Mouse (Mus musculus) stomach, embryonic 16.5 days (tissue): Measurements from ENCODE around the gene Gjb3. TPM values are rescaled to one million over a fixed set of nuclear protein-coding genes. Genes with fewer than 3 reads are reported as not detected.

Source experiments
- ATAC-seq: fragments of 200-750 bp; cut with Nextera tagmentation; 2 replicates; pipeline ENCODE4 v1.8.0; 2017; ENCODE audit warnings: moderate number of reproducible peaks, moderate TSS enrichment; ENCODE audit not compliant: insufficient read depth, low FRiP score
- H3K27ac ChIP-seq: fragments of 300-500 bp; sonication (generic); 2 replicates; pipeline ENCODE4 v1.5.1; 2014; ENCODE audit warnings: low read length
- H3K27me3 ChIP-seq: fragments of 300-500 bp; sonication (generic); 2 replicates; pipeline ENCODE4 v1.6.1; 2014; ENCODE audit warnings: low read length, control low read depth, mixed read lengths; ENCODE audit not compliant: control insufficient read depth, insufficient read depth
- H3K36me3 ChIP-seq: fragments of 300-500 bp; sonication (generic); 2 replicates; pipeline ENCODE4 v1.6.1; 2014; ENCODE audit warnings: low read length; ENCODE audit not compliant: control insufficient read depth, insufficient read depth
- H3K4me1 ChIP-seq: fragments of 300-500 bp; sonication (generic); 2 replicates; pipeline ENCODE4 v1.6.1; 2014; ENCODE audit warnings: low read length, control low read depth, mixed read lengths; ENCODE audit not compliant: control insufficient read depth, insufficient read depth
- H3K4me2 ChIP-seq: fragments of 300-500 bp; sonication (generic); 2 replicates; pipeline ENCODE4 v1.6.1; 2014; ENCODE audit warnings: low read depth, low read length, mixed read lengths
- H3K4me3 ChIP-seq: fragments of 300-500 bp; sonication (generic); replicated peaks from 2 replicates; pipeline ENCODE4 v1.5.1; 2014; ENCODE audit warnings: mild to moderate bottlenecking, low read length
- H3K9ac ChIP-seq: fragments of 300-500 bp; sonication (generic); 2 replicates; pipeline ENCODE4 v1.6.1; 2014; ENCODE audit warnings: low read length
- H3K9me3 ChIP-seq: fragments of 300-500 bp; sonication (generic); replicated peaks from 2 replicates; pipeline ENCODE4 v1.6.1; 2016; ENCODE audit warnings: low read length, control low read depth; ENCODE audit not compliant: control insufficient read depth
- WGBS: fragments of 180-500 bp; shearing (Covaris S2); extraction: QIAGEN DNeasy Blood & Tissue Kit; methylation state at CpG from one replicate; pipeline ENCODE4 v1.1.7; 2014; 5-methylcytosine and 5-hydroxymethylcytosine counted together
- polyA plus RNA-seq: library from polyadenylated mRNA; unstranded; fragments of >200 nt; fragmentation: Nextera tagmentation; extraction: Ambion mirVana; gene quantifications from 2 replicates; pipeline ENCODE4 v1.2.1, GENCODE M21; 2015

Gjb3 gene
- polyA plus RNA-seq, 1 experiment from 2014 or later = 7.0 TPM

GRCm38 (mm10) chr4:127314585-127314984, 16.1 kb downstream of the Gjb3 start:
- H3K9me3 ChIP-seq = no peaks in the 10 kb centered on the region
- H3K27ac ChIP-seq = no peak overlapping the region
- H3K4me2 ChIP-seq = no peak overlapping the region
- H3K4me3 ChIP-seq = no peak overlapping the region
- H3K9ac ChIP-seq = no peak overlapping the region
- 52% methylated on average over 9 of the region's 9 CpGs for whole genome bisulfite sequencing
- ATAC-seq = no peak
- H3K4me1 ChIP-seq = no peaks in the 10 kb centered on the region
- H3K36me3 ChIP-seq = no peaks in the 10 kb centered on the region
- peaks cover 12% of the 10 kb centered on the region for H3K27me3 ChIP-seq

- Histone ChIP-seq H3K9me3 (no peaks in the 10 kb centered on the region), H3K4me3 (peak within 1 kb of the TSS; percentile 46), H3K4me1 (no peaks in the 10 kb centered on the region), H3K27me3 (peaks cover 12% of the 10 kb centered on the region), H3K4me2 (peak within 1 kb of the TSS; percentile 86), H3K9ac (peak within 1 kb of the TSS; percentile 68), H3K36me3 (no peaks in the 10 kb centered on the region), H3K27ac (no peak within 1 kb of the TSS)
- WGBS = under 1% methylated on average over 25 of the region's 25 CpGs
- peak; percentile 80; the same call in 1 of the 2 replicates for ATAC-seq
These were observed 16.8 kb downstream of the Gjb3 start, which contains the start of gene Gja4 for GRCm38 (mm10) chr4:127313861-127314260. TSS of gene Gja4 (minus strand) at chr4:127314039.

- Histone ChIP-seq H3K9ac (no peak overlapping the region), H3K4me2 (no peak overlapping the region), H3K27me3 (peaks cover 12% of the 10 kb centered on the region), H3K36me3 (no peaks in the 10 kb centered on the region), H3K27ac (no peak overlapping the region), H3K4me1 (no peaks in the 10 kb centered on the region), H3K9me3 (no peaks in the 10 kb centered on the region), H3K4me3 (no peak overlapping the region)
- 63% methylated on average over 24 of the region's 24 CpGs for WGBS
- no peak for ATAC-seq
These were observed 18.3 kb downstream of the Gjb3 start for GRCm38 (mm10) chr4:127312349-127312748.

GRCm38 (mm10) chr4:127311561-127311960, 19.1 kb downstream of the Gjb3 start:
- Histone ChIP-seq H3K4me2 (no peak overlapping the region), H3K27ac (no peak overlapping the region), H3K36me3 (no peaks in the 10 kb centered on the region), H3K9me3 (no peaks in the 10 kb centered on the region), H3K4me1 (no peaks in the 10 kb centered on the region), H3K9ac (no peak overlapping the region), H3K4me3 (no peak overlapping the region), H3K27me3 (peaks cover 12% of the 10 kb centered on the region)
- ATAC-seq = no peak
- 48% methylated on average over 9 of the region's 9 CpGs for WGBS

GRCm38 (mm10) chr4:127306915-127307314, 23.7 kb downstream of the Gjb3 start:
- no peaks in the 10 kb centered on the region for H3K27me3 ChIP-seq
- no peak overlapping the region for H3K4me2 ChIP-seq
- H3K9me3 ChIP-seq = no peaks in the 10 kb centered on the region
- H3K9ac ChIP-seq = no peak overlapping the region
- H3K4me1 ChIP-seq = no peaks in the 10 kb centered on the region
- ATAC-seq = no peak
- no peak overlapping the region for H3K4me3 ChIP-seq
- H3K36me3 ChIP-seq = no peaks in the 10 kb centered on the region
- WGBS = 55% methylated on average over 2 of the region's 2 CpGs
- no peak overlapping the region for H3K27ac ChIP-seq

- H3K27ac ChIP-seq = no peak overlapping the region
- H3K4me2 ChIP-seq = no peak overlapping the region
- H3K27me3 ChIP-seq = no peaks in the 10 kb centered on the region
- no peaks in the 10 kb centered on the region for H3K9me3 ChIP-seq
- no peak for ATAC-seq
- H3K4me3 ChIP-seq = no peak overlapping the region
- no peak overlapping the region for H3K9ac ChIP-seq
- H3K4me1 ChIP-seq = no peaks in the 10 kb centered on the region
- 89% methylated on average over 3 of the region's 3 CpGs for WGBS
- no peaks in the 10 kb centered on the region for H3K36me3 ChIP-seq
These were observed 26.8 kb downstream of the Gjb3 start for GRCm38 (mm10) chr4:127303796-127304195.

- no peaks in the 10 kb centered on the region for H3K27me3 ChIP-seq
- H3K9ac ChIP-seq = no peak overlapping the region
- H3K27ac ChIP-seq = no peak overlapping the region
- H3K4me1 ChIP-seq = no peaks in the 10 kb centered on the region
- no peak overlapping the region for H3K4me3 ChIP-seq
- H3K36me3 ChIP-seq = no peaks in the 10 kb centered on the region
- WGBS = 50% methylated on average over 5 of the region's 5 CpGs
- ATAC-seq = no peak
- no peak overlapping the region for H3K4me2 ChIP-seq
- H3K9me3 ChIP-seq = no peaks in the 10 kb centered on the region
These were observed 30.1 kb downstream of the Gjb3 start for GRCm38 (mm10) chr4:127300503-127300902.

GRCm38 (mm10) chr4:127292631-127293030, 38.0 kb downstream of the Gjb3 start:
- Histone ChIP-seq H3K4me3 (no peak overlapping the region), H3K36me3 (no peaks in the 10 kb centered on the region), H3K27ac (no peak overlapping the region), H3K9ac (no peak overlapping the region), H3K4me1 (no peaks in the 10 kb centered on the region), H3K27me3 (no peaks in the 10 kb centered on the region), H3K9me3 (no peaks in the 10 kb centered on the region), H3K4me2 (no peak overlapping the region)
- ATAC-seq = no peak
- 53% methylated on average over 5 of the region's 5 CpGs for WGBS

- Histone ChIP-seq H3K9ac (no peak overlapping the region), H3K4me1 (no peaks in the 10 kb centered on the region), H3K4me2 (no peak overlapping the region), H3K27ac (no peak overlapping the region), H3K4me3 (no peak overlapping the region), H3K27me3 (no peaks in the 10 kb centered on the region), H3K36me3 (no peaks in the 10 kb centered on the region), H3K9me3 (no peaks in the 10 kb centered on the region)
- no peak for ATAC-seq
- WGBS = 51% methylated on average over 6 of the region's 6 CpGs
These were observed 41.5 kb downstream of the Gjb3 start for GRCm38 (mm10) chr4:127289039-127289548.
